Mouse (Mus musculus): ENCODE measurements at regions not wholly inside any gene's neighbourhood (a gene's known extent, or its start where the extent isn't known, plus 50 kb on each side); places are given as distances from the start of the nearest gene placed in this dataset.

DNA sequence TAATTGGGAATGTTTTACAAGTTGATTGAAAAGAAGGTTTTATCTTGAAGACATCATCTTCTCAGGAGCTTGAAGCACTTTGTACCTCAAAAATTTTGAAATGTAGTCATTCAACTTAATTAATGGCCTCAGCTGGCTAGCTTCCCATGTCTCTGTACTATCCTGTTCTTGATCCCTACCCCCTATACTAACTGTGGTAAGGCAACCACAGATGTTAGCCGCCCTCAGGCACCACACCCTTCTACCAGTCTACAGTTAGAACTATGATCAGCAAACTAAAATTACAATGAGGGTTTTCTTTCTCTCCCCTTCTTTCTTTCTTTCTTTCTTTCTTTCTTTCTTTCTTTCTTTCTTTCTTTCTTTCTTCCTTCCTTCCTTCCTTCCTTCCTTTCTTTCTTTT is 225.1 kb upstream of the Mef2c start:
- DNase-seq: no peak

DNA sequence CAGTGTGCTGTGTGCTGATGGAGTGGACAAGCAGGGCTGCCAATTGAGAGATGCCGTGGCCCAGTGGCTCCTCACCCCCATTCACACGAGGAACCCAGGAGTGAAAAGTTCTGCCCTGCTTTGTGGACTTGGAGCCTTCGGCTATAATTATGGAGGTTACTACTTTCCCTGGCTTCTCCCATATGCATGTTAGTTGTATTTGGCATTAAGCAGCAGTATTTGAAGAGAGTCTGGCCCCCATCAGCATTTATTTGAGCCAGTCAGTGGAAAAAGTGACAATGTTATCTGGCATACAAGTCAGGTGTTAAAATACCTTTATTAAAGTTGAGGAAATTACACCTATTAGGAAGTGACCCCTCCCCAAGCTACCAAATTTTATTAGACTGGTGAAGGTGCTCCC is 196.1 kb upstream of the Mef2c start:
- DNase-seq: no peak

DNA sequence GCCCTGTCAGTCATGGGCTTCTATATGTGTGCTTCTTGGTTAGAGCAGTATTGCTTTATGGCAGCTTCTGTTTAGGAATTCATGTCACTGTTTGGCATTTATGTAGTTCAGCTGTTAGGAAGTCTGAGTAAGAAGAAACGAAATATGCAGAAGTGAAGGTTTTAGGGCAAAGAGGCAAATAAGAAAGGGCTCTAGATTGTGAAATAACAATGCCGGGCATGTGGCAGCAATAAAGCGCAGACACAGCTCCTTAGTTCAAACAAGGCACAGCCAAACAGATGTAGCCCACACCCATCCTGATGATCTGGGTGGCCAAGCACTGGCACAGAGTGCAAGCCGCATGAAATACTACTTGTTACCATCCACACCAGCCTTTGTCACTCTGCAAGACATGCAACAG is 175.3 kb upstream of the Mef2c start:
- DNase-seq: no peak

DNA sequence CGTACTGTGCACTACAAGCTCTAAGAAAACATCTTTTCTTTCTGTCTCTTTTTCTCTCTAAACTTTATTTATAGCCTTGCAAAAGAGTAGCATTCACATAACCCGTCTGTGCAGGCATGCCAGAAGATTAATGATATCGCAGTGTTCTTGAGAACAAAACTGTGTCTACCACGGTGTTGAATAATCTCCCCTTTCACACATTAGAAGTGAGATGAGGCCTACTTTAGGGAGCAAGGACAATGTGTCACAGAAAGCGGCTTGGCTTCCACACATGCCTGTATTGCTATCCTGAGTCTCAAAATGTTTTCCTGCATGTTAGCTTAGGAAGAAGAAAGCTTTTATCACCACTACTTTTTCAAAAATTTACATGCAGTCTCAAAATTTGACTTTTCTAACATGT is 170.1 kb upstream of the Mef2c start:
- DNase-seq: no peak

DNA sequence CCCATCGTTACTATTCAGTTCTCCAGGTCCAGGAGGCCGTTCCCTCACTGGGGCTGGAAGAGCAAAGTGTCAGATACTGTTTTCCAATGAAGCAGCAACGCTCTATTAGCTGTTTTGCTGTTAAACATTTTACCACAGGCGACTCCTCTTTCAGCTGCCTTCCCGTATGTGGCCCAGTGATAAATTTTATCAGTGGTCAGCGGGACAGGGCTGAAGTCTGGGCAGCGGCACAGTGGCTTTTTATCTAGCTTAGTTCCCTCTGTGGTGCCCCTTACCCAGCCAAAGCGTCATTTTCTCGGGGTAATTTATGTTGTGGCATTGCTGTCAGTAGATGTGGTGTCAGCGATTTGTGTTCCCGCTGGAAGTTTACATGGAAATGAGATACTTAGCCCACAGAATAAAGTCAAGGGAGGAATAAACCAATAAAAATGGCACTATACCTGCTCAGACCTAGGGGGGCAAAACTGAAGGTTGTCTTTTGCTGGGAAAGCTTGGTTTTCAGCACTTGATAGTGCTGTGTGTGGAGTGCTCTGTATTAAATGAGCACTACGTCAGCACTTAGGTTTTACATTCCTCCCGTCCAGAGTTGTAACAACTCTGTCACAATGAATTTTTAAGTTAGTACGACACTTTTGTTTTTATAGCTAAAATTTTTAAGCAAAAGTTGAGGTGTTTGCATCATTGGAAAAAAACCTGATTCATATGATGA is 159.1 kb upstream of the Mef2c start:
- no peak for DNase-seq

DNA sequence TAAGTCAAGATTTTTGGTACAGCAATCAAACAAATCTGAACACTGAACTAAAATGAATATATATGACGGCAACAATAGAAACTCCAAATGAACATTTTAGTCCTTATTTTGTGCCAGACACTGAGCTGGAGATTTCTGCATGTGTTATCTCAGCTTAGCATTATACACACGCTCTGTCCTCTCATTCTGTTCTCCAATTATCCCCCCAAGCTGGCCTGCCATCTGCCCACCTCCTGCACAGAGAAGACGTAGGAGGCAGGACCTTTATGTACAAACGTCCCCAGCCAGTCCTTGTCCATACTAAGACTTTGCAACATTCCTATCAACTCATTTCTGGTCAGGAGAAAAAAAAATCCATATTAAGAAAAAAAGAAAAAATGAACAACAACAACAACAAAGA is 148.5 kb upstream of the Mef2c start:
- no peak for DNase-seq

DNA sequence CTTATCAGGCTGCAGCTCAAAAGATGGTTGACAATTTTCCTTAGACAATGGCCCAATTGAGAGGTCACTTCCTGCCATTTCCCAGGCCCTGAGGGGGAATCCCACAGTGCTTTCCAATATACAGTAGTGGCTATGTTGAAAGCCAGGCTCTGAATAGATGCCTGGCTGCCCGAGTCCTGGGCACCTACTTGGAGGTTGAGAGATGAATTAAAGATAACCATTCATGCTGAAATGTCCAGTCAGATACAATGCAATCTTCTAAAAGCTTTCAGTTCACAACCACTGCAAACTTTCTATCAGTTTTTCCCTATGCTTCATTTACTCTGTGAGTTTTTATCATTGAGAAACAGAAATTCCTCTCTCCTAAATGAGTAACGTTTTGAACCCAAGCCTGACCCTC is 143.3 kb upstream of the Mef2c start:
- no peak for DNase-seq

DNA sequence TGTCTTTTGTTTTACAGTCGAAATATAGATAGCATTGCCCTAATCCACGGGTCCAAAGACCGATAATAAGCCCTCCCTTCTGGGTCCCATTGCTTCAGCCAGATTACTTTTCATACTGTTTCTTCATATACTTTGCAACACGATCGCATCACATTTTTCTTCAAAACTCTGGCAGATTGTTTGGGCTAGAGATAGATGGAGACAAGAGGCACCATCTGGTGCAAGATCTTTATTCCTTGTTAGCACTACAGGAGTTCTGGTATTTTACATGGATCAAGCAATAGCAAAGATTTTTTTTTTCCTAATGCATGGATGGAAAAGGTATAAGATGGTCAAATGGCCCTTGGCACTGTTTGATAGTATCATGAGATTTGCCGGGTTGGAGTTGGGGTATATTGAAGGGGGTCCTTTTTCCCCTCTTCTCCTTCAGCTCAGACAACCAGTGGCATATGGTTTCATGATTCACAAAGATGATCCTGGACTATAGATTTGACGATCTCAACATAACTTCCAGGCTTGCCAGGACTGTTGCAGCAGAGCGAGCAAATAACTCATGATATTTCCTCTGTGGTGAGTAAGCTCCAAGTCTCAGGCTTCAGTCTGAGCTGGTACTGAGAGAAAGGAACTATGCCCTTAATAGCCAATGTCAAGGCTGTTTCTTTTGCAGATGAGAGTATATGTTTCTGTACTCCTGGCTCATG is 127.6 kb upstream of the Mef2c start:
- DNase-seq: no peak

DNA sequence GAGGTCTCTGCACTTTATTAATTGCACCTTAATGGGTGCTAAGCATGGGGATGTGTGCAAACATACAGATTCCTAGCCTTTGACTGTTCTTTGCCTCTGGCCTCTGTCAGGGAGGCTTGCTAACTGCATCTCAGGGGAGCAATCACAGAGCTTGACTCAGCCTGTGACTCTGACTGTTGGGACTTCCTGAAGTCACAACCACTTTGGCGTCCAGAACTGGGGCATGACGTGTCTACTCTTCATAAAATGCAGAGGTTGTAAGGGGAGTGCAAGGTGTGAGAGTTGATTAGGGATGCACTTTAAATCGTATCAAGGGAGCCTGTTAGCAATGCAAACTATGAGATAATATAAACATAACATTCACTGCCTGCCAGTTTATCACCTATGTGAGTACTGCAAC is 125.2 kb upstream of the Mef2c start:
- DNase-seq: no peak

DNA sequence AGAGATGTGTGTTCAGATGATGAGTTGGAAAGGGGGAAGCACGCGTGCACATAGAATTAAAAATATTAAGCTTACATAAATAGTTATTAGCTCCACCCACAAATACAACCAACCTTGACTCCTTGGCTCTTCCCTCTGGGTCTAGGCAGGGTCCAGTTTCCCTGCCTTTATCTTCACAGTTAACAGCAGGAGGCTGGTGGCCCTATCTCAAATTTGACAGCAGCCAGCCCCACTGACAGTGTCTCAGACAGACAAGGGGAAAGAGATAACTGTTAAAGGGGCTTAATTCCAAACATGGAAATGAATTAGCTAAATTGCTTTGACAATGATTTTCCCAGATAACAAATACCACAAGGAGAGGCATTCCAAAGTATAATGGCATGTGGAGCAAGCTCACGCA is 121.2 kb upstream of the Mef2c start:
- no peak for DNase-seq

DNA sequence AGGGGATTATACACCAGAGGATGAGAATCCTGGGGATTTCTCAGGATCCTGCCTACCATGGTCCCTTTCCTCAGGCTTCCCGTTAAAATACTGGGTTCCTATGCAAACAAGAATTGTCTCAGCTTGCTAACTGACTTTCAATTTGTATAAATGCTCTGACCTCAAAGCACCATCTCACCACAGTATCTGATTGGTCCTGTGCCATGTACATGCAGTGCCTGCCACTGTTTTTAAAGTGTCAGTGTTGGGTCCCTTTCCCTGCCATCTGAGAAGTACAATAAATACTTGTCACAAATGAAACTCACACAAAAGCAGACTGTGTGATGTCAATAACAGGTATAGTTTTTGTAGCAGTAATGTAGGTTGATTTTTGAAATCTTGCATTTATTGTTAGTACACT is 109.1 kb upstream of the Mef2c start:
- no peak for DNase-seq

DNA sequence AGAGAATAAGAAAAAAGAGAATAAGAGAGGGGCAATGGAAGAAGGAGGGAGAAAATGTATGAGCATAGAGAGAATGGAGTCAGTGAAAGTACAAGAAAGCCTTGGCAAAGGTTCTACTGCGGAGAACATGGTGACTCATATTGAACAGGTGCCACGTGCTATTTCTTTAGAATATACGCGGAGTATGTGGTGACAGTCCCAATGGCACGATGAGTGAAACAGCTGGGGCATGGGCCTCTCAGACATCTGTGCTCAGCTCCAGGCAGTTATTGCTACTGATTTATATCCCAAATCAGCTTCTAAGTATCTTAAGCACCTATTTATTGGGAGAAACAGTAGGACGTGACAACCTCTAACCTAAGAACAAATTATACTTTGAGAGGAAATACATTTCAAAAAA is 104.5 kb upstream of the Mef2c start:
- no peak for DNase-seq

DNA sequence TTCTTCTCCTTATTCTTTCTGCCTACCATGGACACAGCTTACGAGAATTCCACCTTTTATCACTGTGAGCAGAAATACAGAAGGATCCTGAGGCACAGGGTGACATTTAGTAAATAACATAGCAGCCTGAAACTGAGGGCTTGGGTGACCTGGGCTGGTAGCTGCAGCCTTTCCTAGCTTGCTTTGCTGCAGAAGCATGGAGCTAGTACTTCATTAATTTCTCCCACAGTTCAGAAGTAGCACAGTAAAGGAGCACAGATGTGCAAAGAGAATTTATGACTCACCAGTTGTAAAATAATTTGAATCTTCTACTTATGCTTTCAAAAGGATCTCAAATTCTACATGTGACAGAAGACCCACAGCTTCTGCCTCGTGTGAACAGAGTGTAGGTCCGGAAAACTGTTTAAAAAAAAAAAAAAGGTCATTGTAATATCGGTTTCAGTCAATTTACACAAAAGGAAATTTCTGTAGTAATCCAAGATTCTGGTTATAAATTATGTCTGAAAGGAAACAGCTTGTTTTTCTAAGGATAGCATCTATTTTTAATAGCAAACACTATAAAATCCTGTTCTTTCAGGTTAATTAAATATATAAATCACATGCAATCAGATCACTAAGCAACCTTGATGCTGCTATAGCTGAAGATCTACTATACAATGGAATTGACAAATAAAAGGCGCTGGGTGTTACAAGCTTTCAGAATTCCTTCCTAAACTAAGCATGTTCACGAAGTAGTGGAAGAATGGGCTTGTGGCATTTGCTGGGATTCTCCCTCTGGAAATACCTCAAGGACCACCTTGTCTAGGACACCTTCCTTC is 64.0 kb upstream of the Mef2c start:
- DNase-seq: no peak

DNA sequence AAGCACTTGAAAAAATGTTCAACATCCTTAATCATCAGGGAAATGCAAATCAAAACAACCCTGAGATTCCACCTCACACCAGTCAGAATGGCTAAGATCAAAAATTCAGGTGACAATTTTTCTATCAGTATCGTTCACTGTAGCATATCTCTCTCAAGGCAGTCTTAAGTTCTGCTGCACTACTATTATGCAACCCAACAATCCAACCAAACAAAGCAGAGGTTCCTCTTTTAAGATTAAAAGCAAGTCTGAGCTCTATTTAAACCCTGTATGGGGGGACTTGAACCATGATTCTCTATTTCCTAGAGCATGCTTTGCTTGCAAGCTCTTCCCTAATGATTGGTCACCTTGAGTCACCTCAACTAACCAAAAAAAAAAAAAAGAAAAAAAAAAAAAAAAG is 59.6 kb upstream of the Mef2c start:
- DNase-seq: no peak

DNA sequence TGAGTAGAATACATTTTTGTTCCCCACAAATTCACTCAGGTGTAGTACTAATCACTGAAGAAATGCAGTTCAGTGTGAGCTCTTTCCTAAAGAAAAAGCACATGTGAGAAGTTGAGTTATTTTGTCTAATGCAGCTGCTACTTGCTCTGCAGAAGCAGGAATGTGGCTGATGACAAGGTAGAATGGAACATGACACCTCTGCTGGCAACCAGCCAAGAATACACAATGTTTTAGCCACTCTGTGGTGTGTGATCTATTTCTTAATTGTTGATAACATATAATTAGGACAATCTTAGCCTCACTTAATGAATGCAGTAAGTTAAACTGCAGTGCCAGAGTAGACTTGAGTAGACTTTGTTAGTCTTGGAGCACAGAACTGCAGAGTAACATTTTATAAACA is 53.0 kb upstream of the Mef2c start:
- DNase-seq: no peak

DNA sequence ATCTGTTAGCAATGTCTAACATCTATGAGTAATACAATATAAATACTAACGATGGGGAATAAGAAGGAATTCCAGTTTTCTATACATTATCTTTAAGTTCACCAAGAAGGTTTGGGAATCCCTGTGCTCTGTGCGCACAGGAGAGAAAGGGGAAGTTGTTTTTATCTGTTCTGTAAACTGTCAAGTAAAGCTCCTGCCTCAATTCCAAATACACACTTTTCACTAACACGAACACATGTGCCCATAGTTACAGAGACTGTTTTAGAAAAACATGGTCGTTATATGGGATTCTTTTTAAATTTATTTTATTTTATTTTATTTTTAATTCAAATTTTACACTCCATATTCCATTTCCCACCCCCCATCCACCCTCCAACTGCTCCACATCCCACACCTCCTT is 50.8 kb upstream of the Mef2c start:
- DNase-seq: no peak

All from kidney, adult 18-20 months (tissue).